In genomic region chr5:25629731-25630130, GRCm38 (mm10) we compare ENCODE assay signal across 10 mouse cellular contexts.
"Had no signal": no experiment of that assay in that cellular context is flagged by ENCODE, and none has a peak within 500 bp of the region (broad histone marks: within the 10 kb centered on the region; RNA-seq: fewer than 3 reads in every experiment).

No protein-coding gene starts in this region.

- H3K9me3 ChIP-seq: neural tube, embryonic 12.5 days had no signal

- H3K27me3 ChIP-seq: limb, embryonic 12.5 days; neural tube, embryonic 12.5 days had no signal

- H3K4me2 ChIP-seq: limb, embryonic 12.5 days; neural tube, embryonic 12.5 days had no signal

- H3K9ac ChIP-seq: limb, embryonic 12.5 days; neural tube, embryonic 12.5 days had no signal

- H3K27ac ChIP-seq: limb, embryonic 12.5 days; neural tube, embryonic 12.5 days had no signal

- DNase-seq: kidney, adult 11 months; kidney, adult 9 months; kidney, postnatal 14 days; layer of hippocampus, adult 9-11 months; layer of hippocampus, postnatal 36 days; lung, postnatal 36 days; midbrain, embryonic 14.5 days; thymus, postnatal 36 days had no signal

- H3K36me3 ChIP-seq: limb, embryonic 12.5 days; neural tube, embryonic 12.5 days had no signal

- H3K4me3 ChIP-seq: limb, embryonic 12.5 days; neural tube, embryonic 12.5 days had no signal

- H3K4me1 ChIP-seq: limb, embryonic 12.5 days; neural tube, embryonic 12.5 days had no signal
